Mouse (Mus musculus) forebrain, embryonic 12.5 days (tissue): Measurements from ENCODE around the gene Nampt. TPM values are rescaled to one million over a fixed set of nuclear protein-coding genes. Genes with fewer than 3 reads are reported as not detected.
"Not testable (repeated sequence)": the region's sequence is repeated elsewhere in the genome, so short reads cannot be mapped to it uniquely, and the experiment has no call there.

Experiments used
- ATAC-seq: fragments of 200-750 bp; cut with Nextera tagmentation; 2 replicates; pipeline ENCODE4 v1.8.0; 2017; ENCODE audit warnings: moderate TSS enrichment; ENCODE audit not compliant: low FRiP score
- H3K27ac ChIP-seq: fragments of 300-500 bp; sonication (generic); 2 replicates; pipeline ENCODE4 v1.5.1; 2016; ENCODE audit warnings: mild to moderate bottlenecking
- H3K27me3 ChIP-seq: fragments of 300-500 bp; sonication (generic); 2 replicates; pipeline ENCODE4 v1.6.1; 2016; ENCODE audit warnings: mild to moderate bottlenecking
- H3K36me3 ChIP-seq: fragments of 300-500 bp; sonication (generic); replicated peaks from 2 replicates; pipeline ENCODE4 v1.6.1; 2016; ENCODE audit warnings: mild to moderate bottlenecking
- H3K4me1 ChIP-seq: fragments of 300-500 bp; sonication (generic); 2 replicates; pipeline ENCODE4 v1.6.1; 2016
- H3K4me2 ChIP-seq: fragments of 300-500 bp; sonication (generic); 2 replicates; pipeline ENCODE4 v1.6.1; 2016; ENCODE audit warnings: mild to moderate bottlenecking, moderate library complexity
- H3K4me3 ChIP-seq: fragments of 300-500 bp; sonication (generic); replicated peaks from 2 replicates; pipeline ENCODE4 v1.5.1; 2016; ENCODE audit warnings: mild to moderate bottlenecking
- H3K9ac ChIP-seq: fragments of 300-500 bp; sonication (generic); 2 replicates; pipeline ENCODE4 v1.6.1; 2016; ENCODE audit warnings: mild to moderate bottlenecking
- H3K9me3 ChIP-seq: fragments of 300-500 bp; sonication (generic); 2 replicates; pipeline ENCODE4 v1.6.1; 2016
- WGBS: fragments of 180-500 bp; shearing (Covaris S2); methylation state at CpG from one replicate; pipeline ENCODE4 v1.1.7; 2016; 5-methylcytosine and 5-hydroxymethylcytosine counted together
- polyA plus RNA-seq: library from polyadenylated mRNA; unstranded; fragments of >200 nt; fragmentation: Nextera tagmentation; extraction: Ambion mirVana; gene quantifications from 2 replicates; pipeline ENCODE4 v1.2.1, GENCODE M21; 2016

Nampt gene
- polyA plus RNA-seq, 1 experiment from 2014 or later: 31.1 TPM

GRCm38 (mm10) chr12:32889846-32890245, 70.5 kb downstream of the Nampt start:
- H3K4me2 ChIP-seq: no peak overlapping the region
- H3K9ac ChIP-seq: no peak overlapping the region
- no peak overlapping the region for H3K27ac ChIP-seq
- no peaks in the 10 kb centered on the region for H3K9me3 ChIP-seq
- 0 out of 2 replicates have a peak, but pooled peaks cover 3% of the 10 kb centered on the region for H3K27me3 ChIP-seq
- no peak overlapping the region for H3K4me3 ChIP-seq
- no peak for ATAC-seq
- WGBS: 82% methylated on average over 5 of the region's 5 CpGs
- H3K36me3 ChIP-seq: no peaks in the 10 kb centered on the region
- 0 out of 2 replicates have a peak, but pooled peaks cover 2% of the 10 kb centered on the region for H3K4me1 ChIP-seq

- no peaks in the 10 kb centered on the region for H3K9me3 ChIP-seq
- no peak for ATAC-seq
- H3K4me3 ChIP-seq: no peak overlapping the region
- no peak overlapping the region for H3K27ac ChIP-seq
- H3K36me3 ChIP-seq: no peaks in the 10 kb centered on the region
- 81% methylated on average over 4 of the region's 4 CpGs for WGBS
- H3K9ac ChIP-seq: no peak overlapping the region
- 0 out of 2 replicates have a peak, but pooled peaks cover 4% of the 10 kb centered on the region for H3K27me3 ChIP-seq
- no peak overlapping the region for H3K4me2 ChIP-seq
- H3K4me1 ChIP-seq: 0 out of 2 replicates have a peak, but pooled peaks cover 2% of the 10 kb centered on the region
Observed at GRCm38 (mm10) chr12:32890455-32890854, 71.1 kb downstream of the Nampt start.

GRCm38 (mm10) chr12:32891271-32891670, 71.9 kb downstream of the Nampt start:
- H3K9me3 ChIP-seq, H3K9ac ChIP-seq, H3K27ac ChIP-seq, H3K4me3 ChIP-seq, H3K36me3 ChIP-seq, ATAC-seq, H3K4me2 ChIP-seq, H3K4me1 ChIP-seq: not testable (repeated sequence)
- peaks cover 11% of the 10 kb centered on the region for H3K27me3 ChIP-seq
- WGBS: 91% methylated on average over 13 of the region's 13 CpGs

GRCm38 (mm10) chr12:32893212-32893611, 73.9 kb downstream of the Nampt start:
- ATAC-seq: peak; percentile 77
- Histone ChIP-seq H3K4me3 (no peak overlapping the region), H3K27me3 (peaks cover 25% of the 10 kb centered on the region), H3K27ac (no peak overlapping the region), H3K4me2 (no peak overlapping the region), H3K9me3 (no peaks in the 10 kb centered on the region), H3K36me3 (no peaks in the 10 kb centered on the region), H3K9ac (no peak overlapping the region), H3K4me1 (0 out of 2 replicates have a peak, but pooled peaks cover 2% of the 10 kb centered on the region)
- 48% methylated on average over 12 of the region's 12 CpGs for WGBS

- WGBS: 79% methylated on average over 1 of the region's 1 CpGs
- H3K4me1 ChIP-seq: 0 out of 2 replicates have a peak, but pooled peaks cover 2% of the 10 kb centered on the region
- H3K4me3 ChIP-seq: no peak overlapping the region
- H3K9me3 ChIP-seq: no peaks in the 10 kb centered on the region
- no peaks in the 10 kb centered on the region for H3K36me3 ChIP-seq
- H3K9ac ChIP-seq: no peak overlapping the region
- no peak overlapping the region for H3K27ac ChIP-seq
- peaks cover 25% of the 10 kb centered on the region for H3K27me3 ChIP-seq
- H3K4me2 ChIP-seq: no peak overlapping the region
- ATAC-seq: no peak
Observed at GRCm38 (mm10) chr12:32895806-32896205, 76.5 kb downstream of the Nampt start.

- H3K4me2 ChIP-seq: no peak overlapping the region
- H3K27me3 ChIP-seq: peaks cover 25% of the 10 kb centered on the region
- no peak overlapping the region for H3K27ac ChIP-seq
- 88% methylated on average over 7 of the region's 7 CpGs for WGBS
- no peak overlapping the region for H3K9ac ChIP-seq
- ATAC-seq: no peak
- no peak overlapping the region for H3K4me3 ChIP-seq
- H3K9me3 ChIP-seq: no peaks in the 10 kb centered on the region
- 0 out of 2 replicates have a peak, but pooled peaks cover 2% of the 10 kb centered on the region for H3K4me1 ChIP-seq
- no peaks in the 10 kb centered on the region for H3K36me3 ChIP-seq
Observed at GRCm38 (mm10) chr12:32896496-32896895, 77.2 kb downstream of the Nampt start.

GRCm38 (mm10) chr12:32897199-32898120, 78.1 kb downstream of the Nampt start:
- Histone ChIP-seq H3K4me2 (no peak overlapping the region), H3K9me3 (no peaks in the 10 kb centered on the region), H3K4me3 (no peak overlapping the region), H3K27me3 (peaks cover 22% of the 10 kb centered on the region), H3K36me3 (no peaks in the 10 kb centered on the region), H3K27ac (no peak overlapping the region), H3K4me1 (0 out of 2 replicates have a peak, but pooled peaks cover 2% of the 10 kb centered on the region), H3K9ac (no peak overlapping the region)
- WGBS: 51% methylated on average over 13 of the region's 13 CpGs
- ATAC-seq: peak; percentile 86; the same call in 1 of the 2 replicates

GRCm38 (mm10) chr12:32901005-32901404, 81.7 kb downstream of the Nampt start:
- H3K36me3 ChIP-seq: no peaks in the 10 kb centered on the region
- H3K9ac ChIP-seq: no peak overlapping the region
- no peaks in the 10 kb centered on the region for H3K9me3 ChIP-seq
- peaks cover 15% of the 10 kb centered on the region; the same call in 1 of the 2 replicates for H3K27me3 ChIP-seq
- no peak overlapping the region for H3K4me2 ChIP-seq
- H3K4me1 ChIP-seq: no peaks in the 10 kb centered on the region
- H3K4me3 ChIP-seq: no peak overlapping the region
- no peak overlapping the region for H3K27ac ChIP-seq
- WGBS: 82% methylated on average over 3 of the region's 3 CpGs
- no peak for ATAC-seq

Other genes with a start within 250 kb of the Nampt start
- gene Sypl, start 134.3 kb downstream of the Nampt start, polyA plus RNA-seq: 44.5 and 47.1 TPM in 2 replicates